ENCODE assay signal across 7 mouse cellular contexts in genomic region chr3:65974232-65975058, GRCm38 (mm10). TPM values are rescaled to one million over a fixed set of nuclear protein-coding genes. Genes with fewer than 3 reads are reported as not detected.
A peak's percentile ranks its signal among the peaks of the same experiment; 100 is the strongest.
DNase-seq lines count a peak whose midpoint lies in the region; ATAC-seq and TF ChIP-seq lines count a peak whose summit lies in the region.

No protein-coding gene starts in this region.

- no peaks in the 10 kb centered on the region for H3K27me3 ChIP-seq in embryonic facial prominence, embryonic 12.5 days
- H3K27me3 ChIP-seq in heart, adult 2 months (ENCODE audit: control insufficient read depth, insufficient read depth, low read length), result no peaks in the 10 kb centered on the region
- no peaks in the 10 kb centered on the region for H3K27me3 ChIP-seq in limb, embryonic 13.5 days
- H3K27me3 ChIP-seq in midbrain, embryonic 16.5 days (ENCODE audit: control insufficient read depth, insufficient read depth, low read depth, low read length), result no peaks in the 10 kb centered on the region

- peak; percentile 93 for ATAC-seq in embryonic facial prominence, embryonic 12.5 days (ENCODE audit: insufficient number of reproducible peaks, insufficient read depth, low FRiP score, low TSS enrichment)
- ATAC-seq in limb, embryonic 13.5 days (ENCODE audit: low FRiP score, low read depth), result peak; percentile 93
- ATAC-seq in midbrain, embryonic 16.5 days, result peak; percentile 96

- no peaks in the 10 kb centered on the region for H3K36me3 ChIP-seq in embryonic facial prominence, embryonic 12.5 days
- H3K36me3 ChIP-seq in heart, adult 2 months (ENCODE audit: control insufficient read depth, insufficient read depth, low read length), result no peaks in the 10 kb centered on the region; the same call in 1 of the 2 replicates
- H3K36me3 ChIP-seq in limb, embryonic 13.5 days, result no peaks in the 10 kb centered on the region
- no peaks in the 10 kb centered on the region for H3K36me3 ChIP-seq in midbrain, embryonic 16.5 days (ENCODE audit: control insufficient read depth, insufficient read depth, low read length)

- TF ChIP-seq POLR2A in heart, adult 2 months (IDR thresholded peaks at IDR 0.05; ENCODE audit: insufficient read depth, low read depth, low read length), result peak; percentile 94

- peak overlapping the region; percentile 48 for H3K4me3 ChIP-seq in embryonic facial prominence, embryonic 12.5 days
- peak overlapping the region; percentile 55 for H3K4me3 ChIP-seq in heart, adult 2 months
- peak overlapping the region; percentile 65 for H3K4me3 ChIP-seq in limb, embryonic 13.5 days
- H3K4me3 ChIP-seq in midbrain, embryonic 16.5 days (ENCODE audit: low read depth, low read length), result peak overlapping the region; percentile 67

- no peak for TF ChIP-seq CTCF in heart, adult 2 months (IDR thresholded peaks at IDR 0.05)

- peak overlapping the region; percentile 52 for H3K9ac ChIP-seq in embryonic facial prominence, embryonic 12.5 days
- peak overlapping the region; percentile 68 for H3K9ac ChIP-seq in heart, adult 2 months (ENCODE audit: low read depth, low read length)
- H3K9ac ChIP-seq in limb, embryonic 13.5 days, result peak overlapping the region; percentile 79
- H3K9ac ChIP-seq in midbrain, embryonic 16.5 days (ENCODE audit: low read depth, low read length), result peak overlapping the region; percentile 86

- peak; percentile 98 for DNase-seq in adrenal gland, postnatal 25 days
- DNase-seq in heart, adult 2 months, result peak; percentile 99
- DNase-seq in kidney, adult 8-10 months, result peak; percentile 97 to 99
- peak; percentile 98 to 99 for DNase-seq in spleen, postnatal 10 days (ENCODE audit: low spot score in 2 of 2)

- H3K4me1 ChIP-seq in embryonic facial prominence, embryonic 12.5 days, result 0 out of 2 replicates have a peak, but pooled peaks cover 3% of the 10 kb centered on the region
- H3K4me1 ChIP-seq in heart, adult 2 months (ENCODE audit: control insufficient read depth, insufficient read depth, low read length), result peaks cover 2% of the 10 kb centered on the region; the same call in 1 of the 2 replicates
- peaks cover 12% of the 10 kb centered on the region; the same call in 1 of the 2 replicates for H3K4me1 ChIP-seq in limb, embryonic 13.5 days
- peaks cover 9% of the 10 kb centered on the region for H3K4me1 ChIP-seq in midbrain, embryonic 16.5 days (ENCODE audit: control insufficient read depth, insufficient read depth, low read length)

- peak overlapping the region; percentile 63 for H3K4me2 ChIP-seq in embryonic facial prominence, embryonic 12.5 days (replicated peaks)
- H3K4me2 ChIP-seq in limb, embryonic 13.5 days (replicated peaks), result peak overlapping the region; percentile 69
- peak overlapping the region; percentile 53 for H3K4me2 ChIP-seq in midbrain, embryonic 16.5 days (ENCODE audit: low read length)

- peak overlapping the region; percentile 92 for H3K27ac ChIP-seq in embryonic facial prominence, embryonic 12.5 days
- H3K27ac ChIP-seq in heart, adult 2 months, result peak overlapping the region; percentile 96
- peak overlapping the region; percentile 97 for H3K27ac ChIP-seq in limb, embryonic 13.5 days
- H3K27ac ChIP-seq in midbrain, embryonic 16.5 days (ENCODE audit: low read length), result peak overlapping the region; percentile 98

- intact Hi-C loops in heart, adult 2 months (cut with DNase I), result loop anchor here (1.0 to 5.0 kb wide), 2 partner anchors 16 to 317 kb away; partner anchors contain the start of gene Ccnl1

- under 1% methylated on average over 43 of the region's 43 CpGs for WGBS in embryonic facial prominence, embryonic 12.5 days
- WGBS in heart, adult 2 months, result under 1% methylated on average over 42 of the region's 43 CpGs
- WGBS in limb, embryonic 13.5 days, result under 1% methylated on average over 43 of the region's 43 CpGs
- WGBS in midbrain, embryonic 16.5 days, result under 1% methylated on average over 43 of the region's 43 CpGs

- no peak for TF ChIP-seq EP300 in heart, adult 2 months (IDR thresholded peaks at IDR 0.05; ENCODE audit: insufficient read depth, low read depth, low read length)

- H3K79me2 ChIP-seq in heart, adult 2 months (replicated peaks; ENCODE audit: control insufficient read depth, insufficient read depth, low read length), result no peaks in the 10 kb centered on the region

- no peaks in the 10 kb centered on the region for H3K9me3 ChIP-seq in embryonic facial prominence, embryonic 12.5 days
- H3K9me3 ChIP-seq in limb, embryonic 13.5 days, result no peaks in the 10 kb centered on the region
- H3K9me3 ChIP-seq in midbrain, embryonic 16.5 days (replicated peaks; ENCODE audit: control insufficient read depth, low read length, poor library complexity, severe bottlenecking), result no peaks in the 10 kb centered on the region

RNA-seq across cellular contexts. Expression of gene Ccnl1, which starts 16.4 kb away (rescaled TPM):
- 97.6 and 105 TPM in 2 replicates for total RNA-seq in adrenal gland, postnatal 25 days (2021)
- 128 and 129 TPM in 2 replicates for polyA plus RNA-seq in embryonic facial prominence, embryonic 12.5 days (2016; fragmentation: Nextera tagmentation; extraction: Ambion mirVana)
- total RNA-seq in heart, adult 2 months (2021), result 10 to 100 TPM; 16.7 to 18.1 TPM
- polyA plus RNA-seq in heart, adult 2 months (2012; rRNA removed), result 17.8 and 24.6 TPM in 2 replicates
- polyA plus RNA-seq in limb, embryonic 13.5 days (2015; fragmentation: Nextera tagmentation; extraction: Ambion mirVana), result 118 and 120 TPM in 2 replicates
- polyA plus RNA-seq in midbrain, embryonic 16.5 days (2015; fragmentation: Nextera tagmentation; extraction: Ambion mirVana), result 64.7 and 73.2 TPM in 2 replicates

Comparison
In these comparisons a context has a peak if more than half of its experiments do, and no peak if none do; other contexts are left out.
1. Peak in every context shown above with its lines: DNase-seq, ATAC-seq, H3K4me3 ChIP-seq and H3K27ac ChIP-seq.